Mouse (Mus musculus): ENCODE measurements around the gene Nt5dc3.

- TF ChIP-seq CTCF (IDR thresholded peaks at IDR 0.05; ENCODE audit: extremely low read depth, insufficient read depth, low read length) (no peak), POLR2A (IDR thresholded peaks at IDR 0.05; ENCODE audit: extremely low read depth, insufficient read depth, low read length) (no peak)
These were observed 102.6 kb downstream of the Nt5dc3 start for GRCm38 (mm10) chr10:86881448-86881847.
